Mouse (Mus musculus) hindbrain, postnatal 0 days (tissue): ENCODE results near the gene Ttll11. TPM values are rescaled to one million over a fixed set of nuclear protein-coding genes. Genes with fewer than 3 reads are reported as not detected.

Experiments used
- ATAC-seq: fragments of 200-750 bp; cut with Nextera tagmentation; 2 replicates; pipeline ENCODE4 v1.8.0; 2017; ENCODE audit warnings: mild to moderate bottlenecking, moderate TSS enrichment, moderate library complexity
- DNase-seq: peaks from one replicate; pipeline ENCODE4 v3.0.0-alpha.2; 2015; ENCODE audit warnings: low spot score
- H3K27ac ChIP-seq: fragments of 300-500 bp; sonication (generic); 2 replicates; pipeline ENCODE4 v1.5.1; 2014; ENCODE audit warnings: mild to moderate bottlenecking
- H3K27me3 ChIP-seq: fragments of 300-500 bp; sonication (generic); 2 replicates; pipeline ENCODE4 v1.6.1; 2014; ENCODE audit warnings: low read length, mixed read lengths; ENCODE audit not compliant: insufficient read depth
- H3K36me3 ChIP-seq: fragments of 300-500 bp; sonication (generic); 2 replicates; pipeline ENCODE4 v1.6.1; 2014; ENCODE audit warnings: low read length, mixed read lengths; ENCODE audit not compliant: insufficient read depth
- H3K4me1 ChIP-seq: fragments of 300-500 bp; sonication (generic); 2 replicates; pipeline ENCODE4 v1.6.1; 2014; ENCODE audit warnings: antibody characterized with exemption, low read length, mixed read lengths; ENCODE audit not compliant: insufficient read depth
- H3K4me2 ChIP-seq: fragments of 300-500 bp; sonication (generic); 2 replicates; pipeline ENCODE4 v1.6.1; 2014; ENCODE audit warnings: low read depth, mild to moderate bottlenecking, low read length, moderate library complexity, mixed read lengths
- H3K4me3 ChIP-seq: fragments of 300-500 bp; sonication (generic); 2 replicates; pipeline ENCODE4 v1.5.1; 2014; ENCODE audit warnings: low read length
- H3K9ac ChIP-seq: fragments of 300-500 bp; sonication (generic); replicated peaks from 2 replicates; pipeline ENCODE4 v1.6.1; 2014; ENCODE audit warnings: mild to moderate bottlenecking, low read length, moderate library complexity, mixed read lengths
- H3K9me3 ChIP-seq: fragments of 300-500 bp; sonication (generic); 2 replicates; pipeline ENCODE4 v1.6.1; 2016; ENCODE audit warnings: low read length, mixed read lengths
- CTCF ChIP-seq: IDR thresholded peaks from 2 replicates; pipeline ENCODE4 v1.5.1; 2016; ENCODE audit warnings: antibody characterized with exemption, control low read depth, low read depth
- WGBS: fragments of 180-500 bp; shearing (Covaris S2); extraction: QIAGEN DNeasy Blood & Tissue Kit; methylation state at CpG from one replicate; pipeline ENCODE4 v1.1.7; 2014; 5-methylcytosine and 5-hydroxymethylcytosine counted together
- polyA plus RNA-seq: library from polyadenylated mRNA; unstranded; fragments of >200 nt; fragmentation: Nextera tagmentation; extraction: Ambion mirVana; gene quantifications from 2 replicates; pipeline ENCODE4 v1.2.1, GENCODE M21; 2015
- total RNA-seq: library from RNA; depleted of rRNA; stranded (reverse); fragments of >200 nt; gene quantifications from 2 replicates; pipeline ENCODE4 v1.2.3, GENCODE M21; 2014

The Ttll11 gene
- total and polyA plus RNA-seq, 2 experiments from 2014 or later: 5.8 to 8.2 TPM

DNA sequence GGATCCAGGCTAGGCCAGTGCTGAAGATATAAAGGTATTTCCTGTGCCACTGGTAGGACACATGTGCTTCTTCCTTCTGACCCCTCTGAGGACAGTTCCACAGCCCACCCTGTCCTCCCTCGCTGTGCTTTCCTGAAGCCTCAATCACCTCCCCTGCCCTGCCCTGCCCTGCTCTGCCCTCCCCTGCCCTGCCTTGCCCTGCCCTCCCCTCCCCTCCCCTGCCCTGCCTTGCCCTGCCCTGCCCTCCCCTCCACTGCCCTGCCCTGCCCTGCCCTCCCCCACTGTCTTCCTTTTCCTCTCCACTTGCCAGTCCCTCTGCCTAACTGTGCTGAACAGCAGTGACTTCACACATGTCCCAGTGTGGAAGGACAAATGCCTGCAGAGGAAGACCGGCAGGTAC lies 160.8 kb downstream of the Ttll11 start:
- no peak for ATAC-seq
- H3K4me2 ChIP-seq: no peak overlapping the region
- no peak for DNase-seq
- no peaks in the 10 kb centered on the region for H3K4me1 ChIP-seq
- no peak for TF ChIP-seq CTCF
- no peak overlapping the region for H3K27ac ChIP-seq
- H3K9me3 ChIP-seq: no peaks in the 10 kb centered on the region
- H3K36me3 ChIP-seq: no peaks in the 10 kb centered on the region
- H3K9ac ChIP-seq: no peak overlapping the region
- no peak overlapping the region for H3K4me3 ChIP-seq
- 66% methylated on average over 2 of the region's 2 CpGs for WGBS
- no peaks in the 10 kb centered on the region for H3K27me3 ChIP-seq

DNA sequence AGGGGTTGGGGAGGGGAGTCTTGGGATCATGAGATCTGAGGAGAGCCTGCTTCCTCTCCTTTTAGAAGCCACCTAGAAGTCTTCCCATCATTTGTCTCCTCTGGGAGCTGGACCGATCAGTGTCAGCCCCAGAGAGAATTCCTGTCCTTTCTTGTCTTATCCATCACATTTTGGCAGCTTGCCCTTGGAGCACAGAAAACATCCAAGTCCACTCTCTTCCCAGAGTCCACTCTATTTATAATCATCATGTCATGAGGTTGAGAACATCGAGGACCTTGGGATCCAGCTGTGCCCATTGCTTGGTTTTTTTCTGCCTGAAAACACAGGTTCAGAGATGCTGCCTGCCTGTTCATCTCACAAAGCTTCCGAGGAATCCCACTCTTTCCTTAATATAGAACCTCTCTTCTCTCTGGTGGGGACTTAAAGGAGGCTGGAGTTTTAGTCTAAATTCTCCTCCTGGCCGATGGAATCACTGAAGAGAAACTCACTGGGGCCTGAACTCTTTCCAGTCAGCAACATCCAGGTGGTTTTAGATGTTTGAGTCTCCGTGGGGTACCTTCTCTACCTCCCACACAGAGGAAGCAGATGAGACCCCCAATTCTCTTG lies 163.6 kb downstream of the Ttll11 start:
- Histone ChIP-seq H3K4me2 (no peak overlapping the region), H3K27ac (no peak overlapping the region), H3K4me1 (peaks cover 3% of the 10 kb centered on the region; the same call in 1 of the 2 replicates), H3K9ac (no peak overlapping the region), H3K36me3 (no peaks in the 10 kb centered on the region), H3K9me3 (no peaks in the 10 kb centered on the region), H3K4me3 (no peak overlapping the region), H3K27me3 (no peaks in the 10 kb centered on the region)
- ATAC-seq: no peak
- WGBS: 54% methylated on average over 5 of the region's 5 CpGs
- no peak for TF ChIP-seq CTCF
- DNase-seq: no peak

GRCm38 (mm10) chr2:35812561-35812933 lies 167.2 kb downstream of the Ttll11 start:
- H3K4me2 ChIP-seq: no peak overlapping the region
- ATAC-seq: no peak
- H3K4me1 ChIP-seq: peaks cover 9% of the 10 kb centered on the region; the same call in 1 of the 2 replicates
- TF ChIP-seq CTCF: no peak
- no peak overlapping the region for H3K9ac ChIP-seq
- no peak overlapping the region for H3K4me3 ChIP-seq
- H3K36me3 ChIP-seq: no peaks in the 10 kb centered on the region
- H3K27ac ChIP-seq: no peak overlapping the region
- 72% methylated on average over 2 of the region's 2 CpGs for WGBS
- no peaks in the 10 kb centered on the region for H3K27me3 ChIP-seq
- no peak for DNase-seq
- H3K9me3 ChIP-seq: no peaks in the 10 kb centered on the region

DNA sequence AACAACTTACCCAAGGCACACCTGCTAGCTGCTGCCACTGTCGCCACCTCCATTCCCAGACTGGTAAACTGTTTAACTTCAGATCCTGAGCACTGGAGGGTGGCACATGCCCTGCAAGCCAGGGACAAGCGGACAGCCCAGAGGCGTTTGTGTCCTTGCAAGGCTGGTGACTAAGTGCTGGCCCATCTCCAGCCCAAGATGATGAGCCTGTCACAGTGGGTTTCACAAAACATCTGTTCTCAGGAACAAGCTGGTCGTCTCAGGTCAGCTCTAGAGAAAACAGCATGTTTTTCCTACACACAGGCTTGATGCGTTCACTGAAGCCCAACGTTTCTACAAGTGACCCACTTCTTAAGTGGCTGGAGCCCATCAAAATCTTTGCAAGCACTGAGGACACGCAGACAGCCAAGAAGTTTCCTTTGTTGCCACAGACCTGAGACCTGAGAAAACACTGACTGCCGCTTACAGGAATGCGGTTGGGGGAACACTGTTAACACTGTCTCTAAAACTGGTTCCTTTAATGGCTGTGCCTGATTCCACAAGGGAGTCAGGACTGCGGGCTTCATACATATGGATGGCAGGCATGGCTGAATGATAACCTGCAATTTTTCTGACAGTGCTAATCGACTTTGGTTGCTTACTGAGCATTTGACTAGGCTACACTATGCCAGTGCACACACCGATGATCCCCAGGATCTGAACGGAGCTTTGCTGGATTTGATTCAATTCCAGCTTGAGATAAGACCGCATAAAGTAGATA lies 167.7 kb downstream of the Ttll11 start:
- Histone ChIP-seq H3K9ac (no peak overlapping the region), H3K4me3 (no peak overlapping the region), H3K9me3 (no peaks in the 10 kb centered on the region), H3K27ac (no peak overlapping the region), H3K27me3 (no peaks in the 10 kb centered on the region), H3K36me3 (no peaks in the 10 kb centered on the region), H3K4me2 (no peak overlapping the region), H3K4me1 (peaks cover 9% of the 10 kb centered on the region; the same call in 1 of the 2 replicates)
- DNase-seq: peak; percentile 49
- no peak for TF ChIP-seq CTCF
- WGBS: 53% methylated on average over 14 of the region's 14 CpGs
- ATAC-seq: 0 out of 2 replicates have a peak, but pooled peaks have one; percentile 41

DNA sequence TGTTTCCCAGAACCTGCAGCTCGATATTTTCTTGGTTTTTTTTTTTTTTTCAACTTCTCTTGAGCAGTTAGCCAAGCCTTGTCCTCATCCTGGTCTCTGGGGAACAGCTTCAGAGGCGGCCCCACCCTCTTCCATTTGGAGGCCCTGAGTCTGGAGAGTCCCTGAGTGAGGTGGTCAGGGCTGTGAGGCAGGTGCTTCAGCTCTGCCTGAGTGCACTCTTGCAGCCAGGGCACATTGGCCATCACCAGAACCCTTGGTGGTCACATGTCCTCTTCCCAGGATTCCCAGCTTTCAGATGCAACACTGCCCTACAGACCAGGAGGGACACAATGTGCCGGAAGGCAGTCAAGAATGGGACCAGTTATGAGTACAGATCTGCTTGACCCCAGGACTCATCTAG lies 169.7 kb downstream of the Ttll11 start:
- H3K4me1 ChIP-seq: peaks cover 9% of the 10 kb centered on the region; the same call in 1 of the 2 replicates
- no peak overlapping the region for H3K9ac ChIP-seq
- 77% methylated on average over 3 of the region's 3 CpGs for WGBS
- DNase-seq: no peak
- no peak for ATAC-seq
- H3K27me3 ChIP-seq: no peaks in the 10 kb centered on the region
- no peak overlapping the region for H3K4me2 ChIP-seq
- no peak overlapping the region for H3K4me3 ChIP-seq
- TF ChIP-seq CTCF: no peak
- no peaks in the 10 kb centered on the region for H3K36me3 ChIP-seq
- H3K9me3 ChIP-seq: no peaks in the 10 kb centered on the region
- no peak overlapping the region for H3K27ac ChIP-seq

DNA sequence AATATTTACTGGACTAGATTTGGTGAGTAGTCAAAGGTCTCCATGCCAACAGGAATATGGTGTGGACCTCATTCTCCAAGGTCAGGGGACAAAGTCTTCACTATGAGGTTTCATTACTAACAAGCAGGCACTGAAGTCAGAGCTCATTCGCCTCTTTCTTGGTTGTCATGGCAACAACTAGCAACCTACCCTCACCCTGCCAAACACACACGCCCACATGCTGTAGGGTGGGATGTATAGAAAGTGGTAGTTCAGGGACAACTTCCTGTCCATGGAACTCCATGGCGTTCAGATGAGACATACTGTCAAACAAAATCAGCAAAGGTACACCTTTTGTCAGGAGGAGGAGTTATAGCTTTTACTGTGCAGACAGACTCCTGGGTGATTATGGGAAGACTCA lies 170.6 kb downstream of the Ttll11 start:
- no peaks in the 10 kb centered on the region for H3K9me3 ChIP-seq
- H3K36me3 ChIP-seq: no peaks in the 10 kb centered on the region
- DNase-seq: peak; percentile 44
- H3K4me1 ChIP-seq: peaks cover 9% of the 10 kb centered on the region; the same call in 1 of the 2 replicates
- TF ChIP-seq CTCF: no peak
- H3K4me2 ChIP-seq: no peak overlapping the region
- H3K27ac ChIP-seq: no peak overlapping the region
- H3K4me3 ChIP-seq: no peak overlapping the region
- WGBS: 25% methylated on average over 3 of the region's 3 CpGs
- no peak overlapping the region for H3K9ac ChIP-seq
- ATAC-seq: no peak; the same call in 1 of the 2 replicates
- no peaks in the 10 kb centered on the region for H3K27me3 ChIP-seq

- no peak overlapping the region for H3K4me3 ChIP-seq
- H3K27ac ChIP-seq: no peak overlapping the region
- DNase-seq: peak; percentile 28
- H3K9me3 ChIP-seq: no peaks in the 10 kb centered on the region
- H3K4me2 ChIP-seq: no peak overlapping the region
- H3K27me3 ChIP-seq: no peaks in the 10 kb centered on the region
- H3K36me3 ChIP-seq: no peaks in the 10 kb centered on the region
- H3K9ac ChIP-seq: no peak overlapping the region
- TF ChIP-seq CTCF: no peak
- WGBS: 66% methylated on average over 13 of the region's 13 CpGs
- no peak for ATAC-seq
- H3K4me1 ChIP-seq: peaks cover 6% of the 10 kb centered on the region; the same call in 1 of the 2 replicates
Observed at GRCm38 (mm10) chr2:35805881-35806280, 173.8 kb downstream of the Ttll11 start.
